ENCODE assay signal across 22 mouse cellular contexts in genomic region chr10:82887354-82887753, GRCm38 (mm10). TPM values are rescaled to one million over a fixed set of nuclear protein-coding genes. Genes with fewer than 3 reads are reported as not detected.
DNase-seq lines count a peak whose midpoint lies in the region; ATAC-seq and TF ChIP-seq lines count a peak whose summit lies in the region.
"Had no signal": no experiment of that assay in that cellular context is flagged by ENCODE, and none has a peak within 500 bp of the region (broad histone marks: within the 10 kb centered on the region; RNA-seq: fewer than 3 reads in every experiment).

No protein-coding gene starts in this region.

- peak in 1 of 2 experiments; percentile 55 for DNase-seq in spleen, adult 2 months (ENCODE audit: low read depth in 1 of 2, low spot score in 2 of 2)
- DNase-seq in spleen, postnatal 10 days (ENCODE audit: low spot score in 2 of 2) = no peak
- peak; percentile 73 for DNase-seq in induced T-regulatory cell, adult 2 months (ENCODE audit: low read depth)
- peak; percentile 46 to 55 for DNase-seq in natural killer cell, adult 2 months (ENCODE audit: low spot score in 2 of 2)
- no peak for DNase-seq in lung, postnatal 25 days (ENCODE audit: low spot score)
- no peak for DNase-seq in heart, postnatal 25 days (ENCODE audit: low spot score)
- DNase-seq: adrenal gland, adult 2 months; adrenal gland, postnatal 25 days; B cell, adult 2 months; cerebellum, adult 18-20 months; cerebellum, adult 9-11 months; heart, adult 2 months; heart, postnatal 14 days had no signal

- no peak for TF ChIP-seq CTCF in spleen, adult 2 months (IDR thresholded peaks at IDR 0.05; ENCODE audit: extremely low read depth, insufficient read depth, insufficient read length, insufficient replicate concordance)

- peaks cover 26% of the 10 kb centered on the region for H3K4me1 ChIP-seq in spleen, adult 2 months (ENCODE audit: control insufficient read depth, insufficient read depth, insufficient read length)
- H3K4me1 ChIP-seq: forebrain, embryonic 10.5 days had no signal

- H3K4me3 ChIP-seq in spleen, adult 2 months (ENCODE audit: extremely low read depth, insufficient read depth, insufficient read length) = no peak overlapping the region
- H3K4me3 ChIP-seq: embryonic facial prominence, embryonic 15.5 days; erythroblast, embryonic 14.5 days; forebrain, embryonic 10.5 days; forebrain, embryonic 15.5 days; heart, adult 2 months; heart, embryonic 15.5 days; hindbrain, embryonic 10.5 days had no signal

- peak; percentile 89 for ATAC-seq in CD4-positive, CD25-positive, alpha-beta regulatory T cell, adult 4 months
- no peak for ATAC-seq in megakaryocyte progenitor cell, adult 5-6 weeks (replicated peaks; ENCODE audit: poor library complexity)
- ATAC-seq: forebrain, embryonic 15.5 days had no signal

- no peak for TF ChIP-seq POLR2A in spleen, adult 2 months (IDR thresholded peaks at IDR 0.05; ENCODE audit: low read depth, low read length)

- WGBS in spleen, adult 2 months = 43% methylated on average over 6 of the region's 6 CpGs

- peaks cover 25% of the 10 kb centered on the region for H3K36me3 ChIP-seq in spleen, adult 2 months (ENCODE audit: control insufficient read depth, insufficient read depth, low read length)

- intact Hi-C loops in heart, postnatal 25 days (cut with DNase I) = no loop called here

- H3K27me3 ChIP-seq in spleen, adult 2 months (ENCODE audit: control insufficient read depth, insufficient read depth, low read length) = no peaks in the 10 kb centered on the region
- H3K27me3 ChIP-seq: embryonic facial prominence, embryonic 15.5 days; forebrain, embryonic 15.5 days; heart, embryonic 15.5 days had no signal

- H3K27ac ChIP-seq in spleen, adult 2 months (ENCODE audit: insufficient read depth, low read length) = 0 out of 2 replicates have a peak overlapping the region, but pooled peaks have one; percentile 42
- H3K27ac ChIP-seq: embryonic facial prominence, embryonic 15.5 days; forebrain, embryonic 10.5 days; forebrain, embryonic 15.5 days; heart, adult 2 months; heart, embryonic 15.5 days; hindbrain, embryonic 10.5 days; hindbrain, embryonic 14.5 days had no signal

RNA-seq across cellular contexts. Expression of gene Eid3, which starts 20.9 kb away (rescaled TPM):
- 0.34 TPM in 1 of 2 replicates, not detected in the other for polyA plus RNA-seq in spleen, adult 2 months (2012; rRNA removed)
- under 1 TPM; 0.58 to 0.98 TPM for polyA plus RNA-seq in CD4-positive, CD25-positive, alpha-beta regulatory T cell, adult 4 months (2017; shearing (Covaris generic))
- 1 to 10 TPM in 1 of 2 experiments, under 1 TPM in 1; 0.57 to 1.3 TPM for total RNA-seq in heart, postnatal 25 days (2021)
- total RNA-seq in megakaryocyte progenitor cell, adult 5-6 weeks (2015) = 3.0 and 3.6 TPM in 2 replicates
- 3.1 and 4.7 TPM in 2 replicates for total RNA-seq in megakaryocyte progenitor cell, adult 5-6 weeks (2017)

RNA-seq across cellular contexts. Expression of gene Txnrd1, which starts 53.6 kb away (rescaled TPM):
- 14.8 and 18.7 TPM in 2 replicates for polyA plus RNA-seq in spleen, adult 2 months (2012; rRNA removed)
- polyA plus RNA-seq in CD4-positive, CD25-positive, alpha-beta regulatory T cell, adult 4 months (2017; shearing (Covaris generic)) = 10 to 100 TPM; 17.5 to 20.6 TPM
- total RNA-seq in heart, postnatal 25 days (2021) = 10 to 100 TPM; 44.1 to 50.2 TPM
- 50.6 and 56.6 TPM in 2 replicates for total RNA-seq in megakaryocyte progenitor cell, adult 5-6 weeks (2015)
- 96.0 and 102 TPM in 2 replicates for total RNA-seq in megakaryocyte progenitor cell, adult 5-6 weeks (2017)

Comparison
In these comparisons a context has a peak if more than half of its experiments do, and no peak if none do; other contexts are left out.
1. DNase-seq: peak in induced T-regulatory cell, adult 2 months (single experiment) and natural killer cell, adult 2 months (2 of 2); none in spleen, postnatal 10 days (0 of 2), lung, postnatal 25 days (single experiment) and heart, postnatal 25 days (single experiment).